Mouse (Mus musculus) E14TG2a.4 (cell line): Measurements from ENCODE around the gene Trpd52l3.

Experiments
- CTCF ChIP-seq: conservative IDR thresholded peaks from 2 replicates; pipeline ENCODE4 v1.5.1; 2014; ENCODE audit warnings: low read length
- NANOG ChIP-seq: IDR thresholded peaks from 2 replicates; pipeline ENCODE4 v1.6.1; 2014; ENCODE audit warnings: borderline replicate concordance, low read length, mixed read lengths

DNA sequence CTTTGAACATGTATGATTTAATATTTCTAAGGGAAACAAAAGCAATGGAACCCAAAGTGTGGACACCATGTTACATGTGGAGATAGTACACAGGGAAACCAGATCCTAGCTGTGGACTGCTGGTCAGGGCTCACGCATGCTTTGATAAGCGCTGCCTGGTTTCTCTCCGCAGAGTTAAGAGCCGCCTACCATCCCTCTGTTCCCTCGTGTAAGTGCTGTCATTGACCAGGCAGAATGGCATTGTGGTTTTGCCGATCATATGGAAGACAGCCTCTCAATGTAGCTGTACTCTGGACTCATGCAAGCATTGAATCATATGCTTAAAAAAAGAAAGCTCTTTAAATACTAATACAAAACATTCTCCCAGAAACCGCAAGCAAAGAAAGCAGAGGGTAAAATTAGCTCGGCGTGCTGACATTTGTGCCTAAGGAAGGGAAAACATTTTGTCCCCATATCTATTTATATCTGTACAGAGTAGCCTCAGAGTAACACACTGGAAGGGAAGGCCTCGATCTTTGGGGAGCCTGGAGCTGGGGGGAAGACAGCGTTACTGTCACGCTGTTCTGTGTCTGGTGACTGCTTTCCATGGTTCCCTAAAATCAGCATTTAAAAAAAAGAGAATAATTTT lies 17.0 kb upstream of the Trpd52l3 start:
- no peak for TF ChIP-seq CTCF
- no peak for TF ChIP-seq NANOG
